Mouse (Mus musculus): Measurements from ENCODE around the gene Lipt1. TPM values are rescaled to one million over a fixed set of nuclear protein-coding genes. Genes with fewer than 3 reads are reported as not detected.

The Lipt1 gene
- polyA plus RNA-seq, 1 experiment from 2014 or later, result 9.2 TPM

DNA sequence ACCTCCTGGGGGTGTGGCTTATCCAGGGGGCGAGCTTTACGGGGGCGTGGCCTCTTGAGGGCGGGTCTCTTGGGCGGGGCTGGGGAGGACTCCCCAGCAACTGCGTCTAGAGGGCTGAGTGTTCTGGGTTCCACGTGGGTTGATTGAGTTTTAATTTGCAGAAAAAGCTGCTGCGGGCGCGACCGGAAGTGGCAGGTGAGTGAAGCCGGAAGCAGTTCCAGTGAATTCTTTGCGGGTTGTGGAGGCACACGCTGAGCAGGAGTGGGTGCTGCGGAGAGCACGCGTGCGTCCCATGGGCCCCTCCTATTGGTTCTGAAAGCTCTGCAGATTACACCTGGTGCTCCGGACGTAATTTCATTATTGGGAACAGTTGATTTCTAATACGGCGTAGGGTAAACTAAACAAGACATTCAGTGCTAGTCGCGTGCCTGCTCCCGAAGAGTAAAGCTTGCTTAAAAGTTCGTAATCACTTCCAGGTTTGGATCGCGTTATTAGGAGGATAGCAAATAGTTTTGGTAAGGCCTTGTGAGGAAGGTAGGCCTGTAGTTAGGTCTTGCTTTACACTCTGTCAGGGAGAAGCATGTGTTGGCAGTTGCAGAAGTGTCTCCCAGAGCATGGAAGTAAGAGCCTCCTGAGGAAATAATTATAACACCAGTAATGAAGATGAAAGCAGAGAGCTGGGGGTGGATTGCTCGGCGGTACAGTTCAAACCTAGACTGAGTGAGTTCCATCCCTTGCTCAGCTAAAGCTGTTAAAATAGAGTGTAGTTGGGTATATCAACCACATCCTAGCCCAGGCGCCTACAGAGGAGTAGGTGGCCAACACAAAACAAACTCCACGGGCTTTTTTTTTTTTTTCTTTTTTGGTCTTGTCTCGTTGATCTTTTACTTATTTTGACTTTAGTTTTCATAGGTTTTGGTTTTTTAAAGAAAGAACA is 861 bp downstream of the Lipt1 start:
- ATAC-seq (ENCODE audit: low FRiP score, low read depth), result peak; percentile 94
- 5% methylated on average over 33 of the region's 33 CpGs for WGBS
- Histone ChIP-seq H3K9ac (peak overlapping the region; percentile 58), H3K4me3 (peak overlapping the region; percentile 58), H3K27ac (peak overlapping the region; percentile 76), H3K27me3 (peaks cover 7% of the 10 kb centered on the region; the same call in 1 of the 2 replicates), H3K36me3 (peaks cover 28% of the 10 kb centered on the region), H3K4me2 (replicated peaks) (peak overlapping the region; percentile 65), H3K9me3 (peaks cover 10% of the 10 kb centered on the region), H3K4me1 (peaks cover 8% of the 10 kb centered on the region)

DNA sequence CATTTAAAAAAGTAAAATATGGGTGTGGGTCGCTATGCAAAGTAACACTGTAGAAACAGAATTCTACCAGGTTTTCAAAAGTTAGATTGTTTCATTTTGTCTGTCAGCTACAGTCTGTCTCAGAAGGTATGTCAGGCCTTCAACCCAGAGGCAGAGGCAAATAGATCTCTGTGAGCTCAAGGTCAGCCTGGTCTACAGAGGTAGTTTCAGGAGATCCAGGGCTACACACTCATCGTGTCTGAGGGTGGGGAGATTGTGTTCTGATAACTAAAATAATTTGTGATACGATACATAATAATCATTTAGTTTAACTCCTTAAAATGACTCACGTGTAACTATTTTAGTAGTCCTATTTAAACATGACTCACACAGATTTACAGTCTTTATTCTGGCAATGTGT is 1.6 kb downstream of the Lipt1 start:
- Histone ChIP-seq H3K4me3 (peak overlapping the region; percentile 58; the same call in 1 of the 2 replicates), H3K9ac (no peak overlapping the region), H3K27me3 (peaks cover 7% of the 10 kb centered on the region; the same call in 1 of the 2 replicates), H3K4me2 (replicated peaks) (peak overlapping the region; percentile 65), H3K27ac (no peak overlapping the region), H3K9me3 (peaks cover 10% of the 10 kb centered on the region), H3K36me3 (peaks cover 35% of the 10 kb centered on the region), H3K4me1 (peaks cover 8% of the 10 kb centered on the region)
- WGBS, result 90% methylated on average over 4 of the region's 4 CpGs
- no peak for ATAC-seq (ENCODE audit: low FRiP score, low read depth)

DNA sequence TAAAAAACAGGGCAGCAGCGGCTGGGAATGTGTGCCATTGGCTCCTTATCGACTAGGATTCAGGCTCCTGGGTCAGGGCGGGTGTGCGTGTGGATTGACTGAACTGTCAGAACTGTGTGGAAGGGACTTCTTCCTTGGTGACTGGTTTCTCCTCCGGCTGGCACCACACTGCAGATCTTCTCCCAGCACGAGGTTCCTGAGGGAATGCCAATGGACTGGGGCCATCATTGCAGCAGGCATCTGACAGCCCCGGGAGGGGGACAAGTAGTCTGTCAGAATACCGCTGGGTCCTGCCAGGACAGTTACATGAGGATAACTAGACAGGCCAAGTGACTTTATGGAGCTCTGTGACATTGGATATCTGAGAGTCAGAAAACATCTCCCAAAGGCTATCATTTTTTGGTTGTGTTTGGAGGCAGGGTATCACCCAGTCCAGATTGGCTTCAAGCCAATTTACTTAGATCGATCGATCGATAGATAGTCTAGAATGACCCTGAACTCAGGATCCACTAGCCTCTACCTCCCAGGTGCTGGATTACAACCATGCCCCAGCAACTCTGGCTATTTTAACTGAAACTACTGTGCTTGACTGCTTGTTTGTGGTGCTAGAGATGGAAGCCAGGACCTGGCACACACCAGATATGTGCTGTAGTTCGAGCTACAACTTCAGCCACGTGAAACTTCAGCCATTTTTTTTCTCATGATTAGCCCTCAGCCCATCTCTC is 6.4 kb downstream of the Lipt1 start:
- H3K4me2 ChIP-seq (replicated peaks), result no peak overlapping the region
- ATAC-seq (ENCODE audit: low FRiP score, low read depth), result no peak
- H3K4me1 ChIP-seq, result peaks cover 3% of the 10 kb centered on the region; the same call in 1 of the 2 replicates
- peaks cover 77% of the 10 kb centered on the region for H3K36me3 ChIP-seq
- no peaks in the 10 kb centered on the region for H3K27me3 ChIP-seq
- WGBS, result 95% methylated on average over 13 of the region's 13 CpGs
- no peak overlapping the region for H3K27ac ChIP-seq
- no peak overlapping the region for H3K9ac ChIP-seq
- no peak overlapping the region for H3K4me3 ChIP-seq
- H3K9me3 ChIP-seq, result peaks cover 10% of the 10 kb centered on the region

DNA sequence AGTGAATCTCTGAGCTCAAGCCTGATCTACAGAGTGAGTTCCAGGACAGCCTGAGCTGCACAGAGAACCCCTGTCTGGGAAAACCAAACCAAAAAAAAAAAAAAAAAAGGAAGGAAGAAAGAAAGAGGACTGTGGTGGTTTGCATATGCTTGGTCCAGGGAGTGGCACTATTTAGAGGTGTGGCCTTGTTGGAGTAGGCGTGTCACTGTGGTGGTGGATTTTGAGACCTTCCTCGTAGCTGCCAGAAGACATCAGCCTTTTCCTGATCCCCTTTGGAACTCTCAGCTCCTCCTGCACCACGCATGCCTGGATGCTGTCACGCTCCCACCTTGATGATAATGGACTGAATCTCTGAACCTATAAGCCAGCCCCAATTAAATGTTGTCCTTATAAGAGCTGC is 11.9 kb downstream of the Lipt1 start:
- H3K9me3 ChIP-seq, result no peaks in the 10 kb centered on the region
- H3K4me3 ChIP-seq, result no peak overlapping the region
- H3K4me2 ChIP-seq (replicated peaks), result no peak overlapping the region
- 94% methylated on average over 4 of the region's 4 CpGs for WGBS
- no peak for ATAC-seq (ENCODE audit: low FRiP score, low read depth)
- H3K27me3 ChIP-seq, result no peaks in the 10 kb centered on the region
- H3K36me3 ChIP-seq, result peaks cover 59% of the 10 kb centered on the region
- no peak overlapping the region for H3K9ac ChIP-seq
- H3K27ac ChIP-seq, result no peak overlapping the region
- H3K4me1 ChIP-seq, result no peaks in the 10 kb centered on the region

DNA sequence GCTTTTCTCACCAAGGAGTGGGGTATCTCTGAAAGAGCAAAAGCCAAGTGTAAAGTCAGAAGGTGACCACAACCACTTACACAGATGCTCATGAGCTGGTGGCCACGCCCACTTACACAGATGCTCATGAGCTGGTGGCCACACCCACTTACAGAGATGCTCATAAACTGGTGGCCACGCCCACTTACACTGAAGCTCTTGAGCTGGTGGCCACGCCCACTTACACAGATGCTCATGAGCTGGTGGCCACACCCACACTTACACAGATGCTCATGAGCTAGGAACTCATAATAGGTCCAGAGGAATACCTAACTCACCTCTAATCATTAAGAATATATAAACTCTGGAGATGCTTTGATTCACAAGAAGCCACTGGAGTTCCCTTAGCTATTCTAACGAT is 12.9 kb downstream of the Lipt1 start:
- H3K36me3 ChIP-seq, result peaks cover 48% of the 10 kb centered on the region
- no peak overlapping the region for H3K4me2 ChIP-seq (replicated peaks)
- no peak overlapping the region for H3K9ac ChIP-seq
- no peak overlapping the region for H3K27ac ChIP-seq
- peaks cover 5% of the 10 kb centered on the region for H3K4me1 ChIP-seq
- no peak overlapping the region for H3K4me3 ChIP-seq
- 75% methylated on average over 4 of the region's 4 CpGs for WGBS
- ATAC-seq (ENCODE audit: low FRiP score, low read depth), result no peak
- no peaks in the 10 kb centered on the region for H3K27me3 ChIP-seq
- no peaks in the 10 kb centered on the region for H3K9me3 ChIP-seq

DNA sequence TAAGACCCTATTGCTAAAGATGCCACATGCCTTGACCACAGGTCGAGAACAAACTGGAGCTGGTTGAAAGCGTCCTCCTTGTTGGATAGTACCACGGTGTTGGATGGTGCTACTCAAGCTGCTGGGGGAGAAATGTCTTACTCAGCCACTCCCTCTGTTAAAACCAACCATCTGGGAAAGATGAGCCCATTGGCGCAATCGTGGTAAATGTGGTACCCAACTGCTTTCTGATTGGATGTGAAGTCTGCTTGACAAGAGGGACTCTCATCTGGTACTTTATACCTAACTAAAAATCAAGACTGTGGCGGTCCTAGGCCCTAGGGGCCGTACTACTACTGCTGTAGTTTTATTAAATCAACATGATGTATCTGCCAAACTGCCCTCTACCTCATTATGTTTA is 17.7 kb downstream of the Lipt1 start:
- peaks cover 13% of the 10 kb centered on the region for H3K36me3 ChIP-seq
- no peak for ATAC-seq (ENCODE audit: low FRiP score, low read depth)
- H3K4me3 ChIP-seq, result peak overlapping the region; percentile 69
- 77% methylated on average over 7 of the region's 7 CpGs for WGBS
- H3K9me3 ChIP-seq, result no peaks in the 10 kb centered on the region
- peak overlapping the region; percentile 75 for H3K9ac ChIP-seq
- peak overlapping the region; percentile 89 for H3K4me2 ChIP-seq (replicated peaks)
- H3K27me3 ChIP-seq, result no peaks in the 10 kb centered on the region
- no peak overlapping the region for H3K27ac ChIP-seq
- H3K4me1 ChIP-seq, result peaks cover 19% of the 10 kb centered on the region

DNA sequence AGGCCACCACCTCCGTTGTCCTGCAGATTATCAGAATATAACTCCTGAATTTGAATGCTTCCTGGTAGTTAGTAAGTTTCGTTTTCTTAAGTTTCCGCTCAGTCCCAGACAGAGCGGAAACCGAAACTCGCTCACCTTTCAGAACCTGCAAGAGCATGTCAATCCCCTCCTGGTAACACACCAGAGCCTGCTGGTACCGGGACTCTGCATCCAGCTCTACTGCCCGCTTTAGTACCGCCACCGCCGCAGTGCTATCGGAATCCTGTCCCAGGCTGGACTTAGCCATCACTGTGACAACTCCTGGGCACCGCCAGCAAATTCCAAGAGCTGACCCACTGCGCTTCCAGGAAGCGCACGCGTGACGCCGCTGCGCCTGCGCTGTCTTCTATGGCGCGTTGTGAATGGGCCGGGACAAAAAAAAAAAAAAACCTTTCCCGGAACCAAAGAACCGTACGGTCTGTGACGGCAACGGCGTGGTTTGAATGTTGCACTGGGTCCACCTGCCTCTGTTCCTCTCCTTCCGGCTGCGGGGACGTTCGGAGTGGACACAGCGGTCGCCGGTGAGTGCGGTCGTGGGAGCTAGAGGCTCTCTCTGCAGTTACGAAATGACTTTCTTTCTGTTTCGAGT is 18.6 kb downstream of the Lipt1 start, which contains the start of the genes Mitd1 and Mrpl30:
Mitd1 (minus strand) TSS at position 387 of the 628 bp plus-strand sequence.
Mrpl30 (plus strand) TSS at position 453 of the 628 bp plus-strand sequence.
- H3K36me3 ChIP-seq, result peaks cover 16% of the 10 kb centered on the region
- H3K4me1 ChIP-seq, result peaks cover 19% of the 10 kb centered on the region
- under 1% methylated on average over 41 of the region's 41 CpGs for WGBS
- H3K27me3 ChIP-seq, result no peaks in the 10 kb centered on the region
- H3K4me2 ChIP-seq (replicated peaks), result peak within 1 kb of the TSS; percentile 89
- H3K9ac ChIP-seq, result peak within 1 kb of the TSS; percentile 75
- H3K9me3 ChIP-seq, result no peaks in the 10 kb centered on the region
- ATAC-seq (ENCODE audit: low FRiP score, low read depth), result peak; percentile 92
- H3K27ac ChIP-seq, result peak within 1 kb of the TSS; percentile 61
- peak within 1 kb of the TSS; percentile 69 for H3K4me3 ChIP-seq

DNA sequence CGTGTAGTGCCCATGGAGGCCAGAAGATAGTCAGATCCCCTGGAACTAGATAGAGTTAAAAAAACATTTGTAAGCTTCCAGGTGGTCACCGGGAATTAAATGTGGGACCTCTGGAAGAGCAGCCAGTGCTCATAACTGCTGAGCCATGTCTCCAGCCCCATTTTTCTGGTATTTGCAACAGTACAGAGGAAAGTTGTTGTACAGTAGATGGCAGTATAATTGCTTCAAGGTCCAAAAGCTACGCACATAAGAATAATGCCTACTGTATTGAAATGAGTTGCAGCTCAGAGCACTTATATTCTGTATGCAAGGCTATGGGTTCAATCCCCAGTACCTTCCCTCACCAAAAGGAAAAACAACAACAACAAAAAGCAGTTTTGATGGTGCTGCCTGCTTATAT is 19.9 kb downstream of the Lipt1 start:
- Histone ChIP-seq H3K36me3 (peaks cover 28% of the 10 kb centered on the region), H3K4me1 (peaks cover 19% of the 10 kb centered on the region), H3K4me3 (peak overlapping the region; percentile 69), H3K4me2 (replicated peaks) (peak overlapping the region; percentile 89), H3K9ac (peak overlapping the region; percentile 75; the same call in 1 of the 2 replicates), H3K9me3 (no peaks in the 10 kb centered on the region), H3K27ac (no peak overlapping the region), H3K27me3 (no peaks in the 10 kb centered on the region)
- WGBS, result 70% methylated on average over 3 of the region's 3 CpGs
- ATAC-seq (ENCODE audit: low FRiP score, low read depth), result no peak

DNA sequence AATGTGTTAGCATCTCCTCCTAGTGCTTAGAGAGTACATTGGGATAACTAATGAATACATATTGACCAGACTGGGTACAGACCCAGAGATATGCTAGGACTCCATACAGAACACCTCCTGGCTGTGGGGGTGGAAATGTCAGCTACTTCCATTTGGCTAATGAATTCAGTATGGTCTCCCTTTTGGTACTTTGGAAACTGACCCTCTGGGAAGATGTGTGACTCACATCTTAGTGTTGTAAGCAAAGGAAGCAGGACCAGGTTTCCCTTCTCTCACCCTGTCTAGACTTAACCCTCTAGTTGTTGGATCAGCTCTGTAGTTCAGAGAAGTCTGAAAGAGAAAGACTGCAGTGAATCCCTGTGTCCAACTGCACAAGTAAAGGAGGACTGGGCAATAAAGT is 23.1 kb downstream of the Lipt1 start:
- Histone ChIP-seq H3K4me3 (no peak overlapping the region), H3K4me1 (peaks cover 13% of the 10 kb centered on the region), H3K9me3 (no peaks in the 10 kb centered on the region), H3K4me2 (replicated peaks) (no peak overlapping the region), H3K27me3 (no peaks in the 10 kb centered on the region), H3K36me3 (peaks cover 57% of the 10 kb centered on the region), H3K27ac (no peak overlapping the region), H3K9ac (no peak overlapping the region)
- no peak for ATAC-seq (ENCODE audit: low FRiP score, low read depth)

DNA sequence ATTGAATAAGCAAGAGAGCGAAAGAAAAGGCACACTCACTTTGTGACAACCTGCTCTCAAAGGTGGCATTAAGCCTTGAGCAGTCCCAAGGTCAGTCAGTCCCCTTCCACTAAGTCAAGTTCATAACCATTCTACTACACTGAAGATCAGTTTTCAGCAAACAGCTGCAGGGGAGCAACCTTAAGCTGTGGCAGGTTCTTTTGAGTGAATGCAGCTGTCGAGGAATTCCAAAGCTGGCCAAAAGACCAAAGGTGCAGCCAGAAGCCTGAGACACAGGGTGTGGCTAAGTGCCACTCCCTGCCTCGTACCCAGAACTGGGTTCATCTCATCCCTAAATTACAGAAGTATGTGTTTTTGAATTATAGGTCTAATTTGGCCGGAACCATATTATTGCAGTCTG is 28.3 kb downstream of the Lipt1 start:
- peaks cover 54% of the 10 kb centered on the region for H3K36me3 ChIP-seq
- no peak for ATAC-seq (ENCODE audit: low FRiP score, low read depth)
- WGBS, result 75% methylated on average over 4 of the region's 4 CpGs

DNA sequence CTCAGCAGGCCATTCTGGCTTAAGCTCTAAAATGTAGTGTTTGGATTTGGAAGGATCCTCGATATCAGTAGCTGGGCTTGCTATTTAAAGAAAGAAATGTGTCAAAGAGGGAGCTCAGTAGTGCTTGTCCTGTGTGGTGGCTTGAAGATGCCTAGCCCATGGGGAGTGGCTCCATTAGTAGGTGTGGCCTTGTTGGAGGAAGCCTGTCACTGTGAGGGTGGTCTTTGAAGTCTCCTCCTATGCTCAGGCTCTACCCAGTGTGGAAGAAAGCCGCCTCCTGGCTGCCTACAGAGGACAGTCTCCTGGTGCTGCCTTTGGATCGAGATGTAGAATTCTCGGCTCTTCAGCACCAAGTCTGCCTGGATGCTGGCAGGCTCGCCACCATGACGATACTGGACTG is 28.8 kb downstream of the Lipt1 start:
- ATAC-seq (ENCODE audit: low FRiP score, low read depth), result no peak
- no peaks in the 10 kb centered on the region for H3K9me3 ChIP-seq
- H3K4me3 ChIP-seq, result no peak overlapping the region
- H3K27me3 ChIP-seq, result no peaks in the 10 kb centered on the region
- H3K36me3 ChIP-seq, result peaks cover 50% of the 10 kb centered on the region
- WGBS, result 43% methylated on average over 6 of the region's 6 CpGs
- no peak overlapping the region for H3K4me2 ChIP-seq (replicated peaks)
- no peaks in the 10 kb centered on the region for H3K4me1 ChIP-seq
- H3K27ac ChIP-seq, result no peak overlapping the region
- no peak overlapping the region for H3K9ac ChIP-seq

More for the DNA sequence above, 28.3 kb downstream of the Lipt1 start:
- no peak overlapping the region for H3K4me2 ChIP-seq (replicated peaks)
- H3K9ac ChIP-seq, result no peak overlapping the region
- no peaks in the 10 kb centered on the region for H3K4me1 ChIP-seq
- no peaks in the 10 kb centered on the region for H3K9me3 ChIP-seq
- H3K4me3 ChIP-seq, result no peak overlapping the region
- H3K27me3 ChIP-seq, result no peaks in the 10 kb centered on the region
- H3K27ac ChIP-seq, result no peak overlapping the region

DNA sequence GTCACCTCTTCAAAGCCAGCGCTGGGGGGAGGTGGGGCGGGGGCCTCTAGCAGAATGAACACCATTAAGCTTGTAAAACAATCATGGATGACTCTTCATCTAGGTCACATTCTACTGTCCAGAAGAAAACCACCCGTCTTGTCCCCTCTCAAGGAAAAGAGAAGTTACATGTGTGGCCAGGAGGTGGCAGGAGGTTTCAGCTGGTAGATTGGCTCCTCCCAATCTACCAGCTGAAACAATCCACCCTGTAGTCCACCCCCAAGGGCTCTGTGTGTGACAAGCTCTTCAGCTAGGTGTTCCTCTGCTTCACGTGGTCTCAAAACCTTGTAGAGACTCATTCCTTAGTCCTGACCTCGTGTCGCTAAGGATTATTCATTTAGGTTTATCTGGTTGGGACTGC is 31.6 kb downstream of the Lipt1 start:
- Histone ChIP-seq H3K4me1 (no peaks in the 10 kb centered on the region), H3K9ac (no peak overlapping the region), H3K9me3 (no peaks in the 10 kb centered on the region), H3K27me3 (no peaks in the 10 kb centered on the region), H3K36me3 (peaks cover 24% of the 10 kb centered on the region), H3K4me3 (no peak overlapping the region), H3K27ac (no peak overlapping the region), H3K4me2 (replicated peaks) (no peak overlapping the region)
- WGBS, result 38% methylated on average over 6 of the region's 6 CpGs
- ATAC-seq (ENCODE audit: low FRiP score, low read depth), result no peak
